Mouse (Mus musculus) forebrain, embryonic 14.5 days (tissue): Measurements from ENCODE around the gene 1600014C23Rik. TPM values are rescaled to one million over a fixed set of nuclear protein-coding genes. Genes with fewer than 3 reads are reported as not detected.

ENCODE experiments used
- ATAC-seq: fragments of 200-750 bp; cut with Nextera tagmentation; 2 replicates; pipeline ENCODE4 v1.8.0; 2017; ENCODE audit warnings: mild to moderate bottlenecking, moderate library complexity
- DNase-seq: peaks from one replicate; pipeline ENCODE4 v3.0.0-alpha.2; 2015; ENCODE audit warnings: low spot score
- H3K27ac ChIP-seq: fragments of 300-500 bp; sonication (generic); 2 replicates; pipeline ENCODE4 v1.5.1; 2014; ENCODE audit warnings: low read depth, mild to moderate bottlenecking, control low read depth, low read length, moderate library complexity
- H3K27me3 ChIP-seq: fragments of 300-500 bp; sonication (generic); replicated peaks from 2 replicates; pipeline ENCODE4 v1.6.1; 2014; ENCODE audit warnings: low read length, control low read depth, mixed read lengths; ENCODE audit not compliant: control insufficient read depth, insufficient read depth
- H3K36me3 ChIP-seq: fragments of 300-500 bp; sonication (generic); 2 replicates; pipeline ENCODE4 v1.6.1; 2014; ENCODE audit warnings: low read length, control low read depth; ENCODE audit not compliant: control insufficient read depth, insufficient read depth
- H3K4me1 ChIP-seq: fragments of 300-500 bp; sonication (generic); 2 replicates; pipeline ENCODE4 v1.6.1; 2014; ENCODE audit warnings: antibody characterized with exemption, low read length, control low read depth; ENCODE audit not compliant: control insufficient read depth, insufficient read depth
- H3K4me2 ChIP-seq: fragments of 300-500 bp; sonication (generic); 2 replicates; pipeline ENCODE4 v1.6.1; 2014; ENCODE audit warnings: mild to moderate bottlenecking, control low read depth, low read length
- H3K4me3 ChIP-seq: fragments of 300-500 bp; sonication (generic); 2 replicates; pipeline ENCODE4 v1.5.1; 2014; ENCODE audit warnings: low read depth, low read length, control low read depth
- H3K9ac ChIP-seq: fragments of 300-500 bp; sonication (generic); 2 replicates; pipeline ENCODE4 v1.6.1; 2014; ENCODE audit warnings: mild to moderate bottlenecking, low read length, control low read depth, moderate library complexity
- H3K9me3 ChIP-seq: fragments of 300-500 bp; sonication (generic); replicated peaks from 2 replicates; pipeline ENCODE4 v1.6.1; 2016; ENCODE audit warnings: low read length, control low read depth, mixed read lengths; ENCODE audit not compliant: control insufficient read depth
- WGBS: fragments of 180-500 bp; shearing (Covaris S2); extraction: QIAGEN DNeasy Blood & Tissue Kit; methylation state at CpG from one replicate; pipeline ENCODE4 v1.1.7; 2014; 5-methylcytosine and 5-hydroxymethylcytosine counted together
- polyA plus RNA-seq: library from polyadenylated mRNA; unstranded; fragments of >200 nt; fragmentation: Nextera tagmentation; extraction: Ambion mirVana; gene quantifications from 2 replicates; pipeline ENCODE4 v1.2.1, GENCODE M21; 2014

1600014C23Rik gene
- polyA plus RNA-seq, 1 experiment from 2014 or later, result 0.38 TPM

DNA sequence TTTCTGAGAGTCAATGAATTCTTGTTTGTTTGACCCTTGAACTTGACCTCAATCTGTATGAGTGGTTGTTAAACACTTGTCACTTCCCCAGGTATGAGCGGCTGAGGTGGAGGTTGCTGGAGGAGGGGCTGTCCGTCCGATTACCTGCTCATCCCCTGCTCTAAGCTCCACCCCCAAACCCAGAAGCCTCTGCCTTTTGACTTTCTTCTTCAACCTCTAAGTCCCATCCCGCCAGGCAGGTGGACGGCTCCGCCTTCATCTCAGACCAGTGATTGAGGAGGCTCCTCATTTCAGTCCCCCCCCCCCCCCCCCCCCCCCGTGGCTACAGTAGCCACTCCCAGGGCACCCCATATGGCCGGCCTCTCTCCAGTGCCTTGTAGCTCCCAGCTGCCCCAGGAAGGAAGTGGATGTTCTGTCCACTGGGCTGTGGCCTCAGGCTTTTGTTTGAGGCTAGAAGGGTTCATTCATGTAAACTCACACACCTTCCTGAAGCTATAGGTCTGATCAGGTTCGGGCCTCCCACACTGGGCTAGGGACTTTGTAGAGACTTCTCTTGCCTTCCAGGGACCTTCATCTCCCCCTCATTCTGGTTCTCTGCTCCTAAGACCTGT, 34.0 kb upstream of the 1600014C23Rik start:
- H3K27me3 ChIP-seq, result no peaks in the 10 kb centered on the region
- ATAC-seq, result no peak
- WGBS, result 48% methylated on average over 8 of the region's 9 CpGs
- H3K4me1 ChIP-seq, result peaks cover 12% of the 10 kb centered on the region
- H3K36me3 ChIP-seq, result no peaks in the 10 kb centered on the region
- no peak for DNase-seq
- no peak overlapping the region for H3K27ac ChIP-seq
- no peak overlapping the region for H3K9ac ChIP-seq
- H3K4me3 ChIP-seq, result no peak overlapping the region
- no peaks in the 10 kb centered on the region for H3K9me3 ChIP-seq
- H3K4me2 ChIP-seq, result no peak overlapping the region

DNA sequence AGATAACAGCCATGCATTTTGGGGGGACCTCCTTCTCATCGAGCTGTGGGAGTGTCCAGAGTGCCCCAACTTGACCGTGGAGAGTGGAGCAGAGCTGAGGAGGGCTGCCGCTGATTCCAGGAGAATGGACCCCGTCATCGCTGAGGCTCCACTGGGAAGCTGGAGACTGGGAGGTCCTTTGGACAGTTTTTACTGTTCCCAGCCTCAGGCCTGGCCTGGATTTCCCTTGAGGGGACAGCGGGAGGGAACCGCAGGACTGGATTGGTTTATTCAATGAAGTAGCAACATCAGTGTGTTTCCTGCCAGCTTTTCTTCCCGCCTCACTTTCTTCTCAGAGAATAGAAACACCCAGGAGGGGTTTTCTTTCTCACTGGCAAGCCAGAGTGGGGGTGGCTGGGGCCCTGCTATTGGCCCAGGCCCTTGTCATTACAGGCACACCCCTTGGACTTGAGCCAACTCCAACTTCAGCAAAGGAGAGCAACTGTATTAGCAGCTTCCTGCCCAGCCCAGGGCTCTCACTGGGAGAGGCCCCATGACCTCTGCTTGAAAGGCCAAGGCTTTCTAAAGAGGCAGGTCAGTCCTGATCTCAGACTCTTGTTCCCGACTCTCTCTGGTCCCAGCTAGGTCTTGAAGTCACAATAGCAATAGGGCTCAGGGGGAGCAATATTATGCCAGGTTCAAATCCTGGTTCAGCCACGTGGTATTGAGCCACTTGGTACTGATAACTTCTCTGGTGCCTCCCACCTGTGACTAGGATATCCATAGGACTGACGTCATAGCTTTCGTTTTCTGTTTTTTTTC, 33.3 kb upstream of the 1600014C23Rik start:
- Histone ChIP-seq H3K27ac (peak overlapping the region; percentile 79), H3K36me3 (no peaks in the 10 kb centered on the region), H3K4me3 (no peak overlapping the region), H3K9me3 (no peaks in the 10 kb centered on the region), H3K9ac (no peak overlapping the region), H3K27me3 (no peaks in the 10 kb centered on the region), H3K4me1 (peaks cover 12% of the 10 kb centered on the region), H3K4me2 (no peak overlapping the region)
- ATAC-seq, result peak; percentile 93
- 6% methylated on average over 12 of the region's 12 CpGs for WGBS
- DNase-seq, result peak; percentile 96

DNA sequence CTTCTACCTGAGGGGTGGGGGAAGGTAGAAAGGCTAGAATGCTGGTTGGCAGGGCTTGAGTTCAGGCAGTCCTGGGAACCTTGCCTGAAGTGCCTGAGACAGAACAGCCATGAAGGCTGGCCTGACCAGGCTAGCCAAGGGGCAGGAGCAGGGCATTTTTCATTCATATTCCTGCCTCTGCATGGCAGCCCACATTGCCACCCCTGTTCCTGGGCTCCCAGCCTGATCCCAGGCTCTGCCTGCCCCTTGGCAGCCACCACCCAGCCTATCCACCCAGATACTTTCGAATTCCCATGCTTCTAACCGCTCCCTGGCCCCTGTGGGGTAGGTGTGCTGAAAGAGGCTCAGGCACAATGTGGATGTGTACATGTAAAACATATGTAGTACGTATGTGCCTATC, 32.3 kb upstream of the 1600014C23Rik start:
- no peak for ATAC-seq
- Histone ChIP-seq H3K4me2 (no peak overlapping the region), H3K4me3 (no peak overlapping the region), H3K27ac (peak overlapping the region; percentile 79; the same call in 1 of the 2 replicates), H3K27me3 (no peaks in the 10 kb centered on the region), H3K36me3 (no peaks in the 10 kb centered on the region), H3K9me3 (no peaks in the 10 kb centered on the region), H3K9ac (no peak overlapping the region), H3K4me1 (peaks cover 12% of the 10 kb centered on the region)
- DNase-seq, result no peak
- WGBS, result 81% methylated on average over 3 of the region's 3 CpGs

DNA sequence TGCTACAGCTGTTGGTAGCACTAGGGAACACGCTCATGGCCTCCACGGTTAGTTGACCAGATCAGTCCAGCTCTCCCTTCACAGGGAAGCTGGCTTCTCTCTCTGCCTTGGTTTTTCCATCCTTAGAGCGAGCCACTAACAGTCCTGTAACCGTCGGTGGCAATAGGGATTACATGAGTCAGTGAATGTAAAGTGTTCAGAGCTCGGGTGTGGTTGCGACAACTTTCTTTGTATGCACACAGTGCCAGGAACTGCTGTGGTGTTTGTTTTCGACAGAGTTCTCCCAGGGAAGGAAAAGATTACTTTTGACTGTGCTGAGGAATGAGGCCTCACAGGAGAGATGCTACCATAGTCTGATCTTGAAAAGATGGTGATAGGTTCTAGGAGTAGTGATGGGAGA, 29.5 kb upstream of the 1600014C23Rik start:
- Histone ChIP-seq H3K36me3 (no peaks in the 10 kb centered on the region), H3K4me1 (peaks cover 12% of the 10 kb centered on the region), H3K9ac (no peak overlapping the region), H3K4me3 (no peak overlapping the region), H3K27me3 (no peaks in the 10 kb centered on the region), H3K9me3 (no peaks in the 10 kb centered on the region), H3K27ac (no peak overlapping the region), H3K4me2 (no peak overlapping the region)
- 75% methylated on average over 8 of the region's 8 CpGs for WGBS
- ATAC-seq (no peak), DNase-seq (no peak)

DNA sequence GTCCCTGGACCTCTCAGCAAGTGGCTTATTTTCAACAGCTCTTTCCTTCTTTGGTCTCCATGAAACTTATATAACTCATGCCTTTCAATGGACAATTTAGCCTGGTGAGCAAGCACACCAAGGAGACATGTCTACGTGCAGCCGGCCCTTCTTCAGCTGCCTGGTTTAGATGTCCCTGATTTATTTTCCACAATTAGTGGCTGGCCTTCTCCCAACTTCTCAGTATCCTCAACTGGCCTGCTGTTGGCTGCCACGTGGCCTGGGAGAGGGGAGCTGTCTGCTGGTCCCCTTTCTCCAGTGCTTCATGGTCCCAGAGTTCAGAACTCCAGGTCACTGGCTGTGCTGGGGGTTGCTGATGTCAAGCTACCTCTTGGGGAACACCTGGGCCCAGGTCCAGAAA, 28.3 kb upstream of the 1600014C23Rik start:
- H3K36me3 ChIP-seq, result no peaks in the 10 kb centered on the region
- no peak overlapping the region for H3K4me3 ChIP-seq
- peaks cover 8% of the 10 kb centered on the region for H3K4me1 ChIP-seq
- no peak for DNase-seq
- no peaks in the 10 kb centered on the region for H3K9me3 ChIP-seq
- WGBS, result 77% methylated on average over 3 of the region's 3 CpGs
- H3K27me3 ChIP-seq, result no peaks in the 10 kb centered on the region
- H3K4me2 ChIP-seq, result no peak overlapping the region
- H3K9ac ChIP-seq, result no peak overlapping the region
- no peak for ATAC-seq
- no peak overlapping the region for H3K27ac ChIP-seq

DNA sequence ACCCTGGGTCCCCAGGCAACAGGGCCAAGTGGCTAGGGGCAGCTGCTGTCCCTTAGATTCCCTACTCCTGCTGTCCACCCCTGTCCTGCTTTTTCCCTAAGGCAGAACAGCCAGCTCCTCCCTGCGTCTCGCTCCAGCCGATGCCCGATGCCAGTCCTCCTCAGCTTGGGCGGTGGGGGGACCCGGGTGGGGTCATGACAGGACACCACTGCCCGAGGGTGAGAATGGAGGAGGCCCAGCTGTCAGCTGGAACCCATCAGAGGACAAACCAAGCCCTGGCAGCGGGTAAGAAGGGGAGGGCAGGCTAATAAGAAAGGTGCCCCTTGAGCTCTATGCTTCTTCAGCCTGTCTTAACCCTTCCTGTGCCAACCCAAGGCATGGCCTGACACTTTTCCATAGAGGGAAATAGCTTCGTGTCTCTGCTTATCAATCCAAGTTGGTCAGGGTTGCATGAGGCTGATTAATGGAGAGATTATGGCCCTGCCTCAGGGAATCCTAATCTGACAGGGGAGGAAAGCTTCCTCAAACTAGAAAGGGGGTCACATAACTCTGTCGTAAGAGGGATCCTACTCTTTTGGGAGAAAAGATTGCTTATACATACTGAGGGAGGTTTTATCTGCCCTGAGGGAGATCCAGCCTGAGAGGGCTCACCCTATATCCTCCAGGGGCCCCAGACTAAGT, 27.5 kb upstream of the 1600014C23Rik start:
- no peak for ATAC-seq

DNA sequence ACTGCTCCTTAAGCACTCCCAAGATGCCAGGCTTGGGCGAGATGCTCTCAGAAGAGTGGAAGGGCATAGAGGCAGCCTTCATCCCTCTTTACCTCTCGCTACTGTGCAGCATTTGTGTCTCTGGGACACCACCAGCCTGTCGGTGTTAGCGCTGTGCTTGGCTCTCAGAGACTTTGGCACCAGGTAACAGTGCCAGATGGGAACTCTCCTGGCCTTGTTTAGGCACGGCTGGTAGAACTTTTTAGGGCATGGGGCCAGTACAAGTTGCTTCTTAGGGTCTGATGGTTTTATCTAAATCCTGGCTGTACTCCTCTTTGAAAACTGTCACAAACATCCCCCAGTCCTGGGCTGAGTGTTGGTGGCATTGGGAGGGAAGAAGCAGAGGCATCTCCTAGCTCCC, 26.1 kb upstream of the 1600014C23Rik start:
- WGBS, result 76% methylated on average over 5 of the region's 5 CpGs
- DNase-seq, result no peak

More for the DNA sequence above, 27.5 kb upstream of the 1600014C23Rik start:
- 0 out of 2 replicates have a peak, but pooled peaks cover 2% of the 10 kb centered on the region for H3K4me1 ChIP-seq
- H3K4me2 ChIP-seq, result no peak overlapping the region
- no peak overlapping the region for H3K9ac ChIP-seq
- H3K4me3 ChIP-seq, result no peak overlapping the region
- no peak overlapping the region for H3K27ac ChIP-seq
- H3K27me3 ChIP-seq, result no peaks in the 10 kb centered on the region
- no peaks in the 10 kb centered on the region for H3K9me3 ChIP-seq
- no peak for DNase-seq
- WGBS, result 74% methylated on average over 10 of the region's 10 CpGs
- H3K36me3 ChIP-seq, result no peaks in the 10 kb centered on the region

DNA sequence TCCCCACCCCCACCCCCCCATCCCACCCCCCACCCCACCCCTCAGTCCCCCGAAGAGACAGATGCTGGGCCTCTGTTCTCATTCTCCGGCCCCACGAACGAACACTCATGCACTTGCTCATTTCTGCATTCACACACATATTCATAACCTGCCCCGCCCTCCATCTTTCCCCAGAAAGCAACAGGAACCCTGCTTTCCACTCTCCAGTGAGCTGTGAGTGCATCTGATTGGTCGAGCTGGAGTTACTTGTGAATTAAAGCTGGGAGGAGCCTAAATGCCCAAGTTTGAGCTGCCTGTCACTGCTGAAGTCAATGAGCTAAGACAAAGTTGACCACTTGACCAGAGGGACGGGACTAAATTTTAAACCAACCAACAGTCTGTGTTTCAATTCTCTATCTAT, 25.2 kb upstream of the 1600014C23Rik start:
- no peaks in the 10 kb centered on the region for H3K27me3 ChIP-seq
- H3K4me1 ChIP-seq, result no peaks in the 10 kb centered on the region
- no peak overlapping the region for H3K4me2 ChIP-seq
- H3K9ac ChIP-seq, result no peak overlapping the region
- no peak overlapping the region for H3K4me3 ChIP-seq
- WGBS, result 73% methylated on average over 7 of the region's 7 CpGs
- ATAC-seq (no peak), DNase-seq (no peak)
- no peak overlapping the region for H3K27ac ChIP-seq
- H3K36me3 ChIP-seq, result no peaks in the 10 kb centered on the region
- no peaks in the 10 kb centered on the region for H3K9me3 ChIP-seq

More for the DNA sequence above, 26.1 kb upstream of the 1600014C23Rik start:
- H3K9ac ChIP-seq, result no peak overlapping the region
- H3K4me2 ChIP-seq, result no peak overlapping the region
- H3K9me3 ChIP-seq, result no peaks in the 10 kb centered on the region
- H3K4me3 ChIP-seq, result no peak overlapping the region
- no peaks in the 10 kb centered on the region for H3K36me3 ChIP-seq
- ATAC-seq, result no peak
- no peak overlapping the region for H3K27ac ChIP-seq
- H3K4me1 ChIP-seq, result no peaks in the 10 kb centered on the region
- no peaks in the 10 kb centered on the region for H3K27me3 ChIP-seq

DNA sequence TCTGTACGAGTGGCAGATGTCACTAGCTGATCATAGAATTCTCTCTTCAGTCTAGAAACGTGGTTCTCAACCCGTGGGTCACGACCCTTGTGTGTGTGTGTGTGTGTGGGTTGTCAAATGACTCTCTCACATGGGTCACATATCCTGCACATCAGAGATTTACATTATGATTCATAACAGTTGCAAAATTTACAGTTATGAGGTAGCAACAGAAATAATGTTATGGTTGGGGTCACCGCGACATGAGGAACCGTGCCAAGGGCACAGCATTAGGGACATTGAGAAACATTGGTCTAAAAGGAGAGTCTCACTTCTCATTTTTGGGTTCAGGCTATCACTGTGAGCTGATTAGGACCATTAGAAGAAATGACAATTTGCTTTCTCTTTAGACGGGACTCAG, 24.3 kb upstream of the 1600014C23Rik start:
- no peak overlapping the region for H3K27ac ChIP-seq

More for the DNA sequence above, 24.3 kb upstream of the 1600014C23Rik start:
- H3K36me3 ChIP-seq, result no peaks in the 10 kb centered on the region
- no peaks in the 10 kb centered on the region for H3K27me3 ChIP-seq
- 86% methylated on average over 8 of the region's 8 CpGs for WGBS
- ATAC-seq (no peak), DNase-seq (no peak)
- H3K9me3 ChIP-seq, result no peaks in the 10 kb centered on the region
- no peak overlapping the region for H3K9ac ChIP-seq
- no peak overlapping the region for H3K4me2 ChIP-seq
- H3K4me3 ChIP-seq, result no peak overlapping the region
- H3K4me1 ChIP-seq, result no peaks in the 10 kb centered on the region
